Mouse (Mus musculus): ENCODE measurements around the gene Btf3l4. TPM values are rescaled to one million over a fixed set of nuclear protein-coding genes. Genes with fewer than 3 reads are reported as not detected.

Gene Btf3l4
- 100 to 1,000 TPM; 101 to 105 TPM for total RNA-seq (2021)

DNA sequence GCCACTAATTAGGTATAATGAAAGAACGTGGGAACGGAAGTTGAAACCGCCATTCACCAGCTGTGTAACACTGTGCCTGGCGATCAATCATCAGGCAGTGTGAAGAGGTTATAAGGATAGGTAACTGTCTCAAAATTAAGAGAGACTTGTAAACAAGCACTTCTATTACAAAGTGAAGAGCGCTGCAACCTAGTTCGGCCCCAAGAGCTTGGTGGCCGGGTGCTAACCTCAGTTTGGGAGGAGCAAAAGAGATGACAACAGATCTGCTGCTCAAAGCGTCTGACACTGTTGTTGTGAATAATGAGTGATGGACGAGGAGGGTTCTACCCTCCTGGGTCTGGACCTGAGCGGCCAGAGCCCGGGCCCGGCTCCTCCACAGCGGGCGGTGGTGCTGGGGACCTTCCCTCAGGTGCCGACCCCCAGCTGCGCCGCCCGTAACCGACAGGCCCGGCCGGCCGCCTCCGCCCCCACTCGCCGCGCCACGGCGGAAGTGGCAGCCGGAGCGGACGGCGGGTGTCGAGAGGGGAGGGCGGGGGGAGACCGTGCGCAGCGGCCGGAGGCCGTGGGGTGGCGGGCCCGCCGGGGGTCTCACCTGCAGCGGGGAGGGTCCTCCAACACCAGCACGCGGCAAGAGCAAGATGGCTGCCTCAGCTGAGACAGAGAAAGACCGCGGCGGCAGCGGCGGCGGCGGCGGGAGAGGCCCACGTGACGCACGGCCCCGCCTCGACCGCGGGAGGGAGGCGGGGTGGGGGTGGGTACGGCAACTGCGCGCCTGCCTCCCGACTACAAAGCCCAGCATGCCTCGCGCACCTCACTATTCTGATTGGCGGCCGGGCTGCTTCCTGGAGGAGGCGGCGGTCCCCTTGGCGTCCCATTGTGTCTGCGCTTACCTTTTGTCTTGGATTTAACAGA lies at the start of gene Btf3l4:
Gene Btf3l4 (minus strand): TSS at position 699 of the 912 bp plus-strand sequence.
- DNase-seq (ENCODE audit: extremely low spot score in 1 of 2, low spot score in 2 of 2) = peak; percentile 89 to 95
- intact Hi-C loops (cut with DNase I) = no loop called here

DNA sequence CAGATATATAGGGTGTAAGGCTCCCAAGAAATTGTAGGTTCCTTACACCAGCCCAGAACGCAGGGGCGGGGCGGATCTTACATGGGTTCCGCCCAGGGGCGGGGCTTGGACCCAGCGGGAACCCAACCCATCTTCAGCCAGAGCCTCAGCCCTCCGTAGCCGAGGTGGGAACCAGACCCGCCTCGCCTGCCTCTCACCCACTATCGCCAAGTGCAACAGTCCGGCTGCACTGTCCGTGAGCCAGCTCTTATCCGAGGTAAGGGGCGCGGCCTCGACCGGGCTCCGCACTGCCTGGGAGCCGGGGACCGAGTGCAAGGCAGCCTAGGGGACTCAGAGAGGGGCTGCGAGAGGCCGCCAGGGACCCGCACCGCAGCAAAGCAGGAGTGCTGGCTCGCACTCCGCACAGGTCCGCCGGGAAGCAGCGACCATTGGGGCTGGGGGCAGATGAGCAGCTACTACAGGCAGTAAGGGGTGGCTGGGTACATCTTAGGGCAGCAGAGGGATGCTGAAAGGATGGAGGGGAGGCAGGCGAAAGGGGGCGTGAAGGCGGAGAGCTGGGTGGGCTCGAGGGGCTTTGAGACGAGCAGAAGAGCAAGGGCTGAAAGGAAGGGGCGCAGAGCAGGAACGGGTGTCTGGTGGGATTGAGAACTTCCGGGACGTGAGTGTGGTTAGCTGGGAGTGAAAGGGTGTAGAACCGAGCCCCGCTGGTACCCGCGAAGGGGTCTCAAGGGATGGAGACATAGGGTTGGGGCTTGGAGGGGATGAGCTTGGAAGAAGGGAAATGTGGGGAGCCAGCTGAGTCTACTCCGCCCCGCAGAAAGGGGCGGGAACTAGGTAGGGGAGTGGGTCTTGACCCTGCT lies 45.8 kb upstream of the Btf3l4 start, which contains the start of gene Rab3b:
Gene Rab3b (plus strand): TSS at position 101 of the 860 bp plus-strand sequence.
- peak; percentile 29 to 76 for DNase-seq (ENCODE audit: extremely low spot score in 1 of 2, low spot score in 2 of 2)
- intact Hi-C loops (cut with DNase I) = loop anchor here (10.0 kb wide), 1 partner anchor 286 kb away; no protein-coding TSS in a partner anchor

- intact Hi-C loops (cut with DNase I) = loop anchor here (10.0 kb wide), 1 partner anchor 287 kb away; no protein-coding TSS in a partner anchor
- DNase-seq (ENCODE audit: extremely low spot score in 1 of 2, low spot score in 2 of 2) = no peak
Observed at GRCm38 (mm10) chr4:108877901-108878300, 44.5 kb upstream of the Btf3l4 start.

GRCm38 (mm10) chr4:108873746-108874145 lies 40.3 kb upstream of the Btf3l4 start:
- intact Hi-C loops (cut with DNase I) = loop anchor here (10.0 kb wide), 1 partner anchor 291 kb away; no protein-coding TSS in a partner anchor
- DNase-seq (ENCODE audit: extremely low spot score in 1 of 2, low spot score in 2 of 2) = no peak

DNA sequence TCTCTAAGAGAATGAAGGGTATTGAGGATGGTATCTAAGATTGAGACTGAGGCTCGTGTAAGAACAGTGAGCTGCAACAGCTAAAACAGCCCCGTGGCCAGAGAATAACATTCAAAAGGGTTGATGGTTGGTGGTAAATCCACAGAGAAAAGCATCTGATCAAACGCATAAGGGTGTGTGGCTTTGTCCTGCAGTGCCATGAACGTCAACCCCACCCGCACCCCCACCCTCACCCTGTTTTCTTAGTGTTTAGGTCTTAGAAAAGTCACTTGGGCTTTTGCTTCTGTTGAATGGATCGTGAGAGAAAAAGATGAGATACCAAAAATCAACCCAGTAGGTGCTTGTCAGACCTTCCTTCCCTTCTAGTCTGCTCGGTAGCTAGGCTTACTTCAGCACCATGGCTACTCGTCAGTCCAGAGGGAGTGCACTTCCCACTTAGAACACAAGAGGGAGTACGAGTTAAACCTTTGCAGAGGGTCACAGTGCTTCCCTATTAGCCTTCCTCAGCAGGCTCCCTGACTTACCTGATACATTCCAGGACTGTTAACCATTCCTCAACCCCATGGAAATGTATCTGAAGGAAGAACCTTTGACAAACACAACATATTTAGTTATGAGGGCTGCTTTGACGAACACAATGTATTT lies 36.4 kb upstream of the Btf3l4 start:
- peak; percentile 81 to 91 for DNase-seq (ENCODE audit: extremely low spot score in 1 of 2, low spot score in 2 of 2)
- intact Hi-C loops (cut with DNase I) = loop anchor here (1.0 to 10.0 kb wide), 3 partner anchors 106 to 295 kb away; no protein-coding TSS in a partner anchor

DNA sequence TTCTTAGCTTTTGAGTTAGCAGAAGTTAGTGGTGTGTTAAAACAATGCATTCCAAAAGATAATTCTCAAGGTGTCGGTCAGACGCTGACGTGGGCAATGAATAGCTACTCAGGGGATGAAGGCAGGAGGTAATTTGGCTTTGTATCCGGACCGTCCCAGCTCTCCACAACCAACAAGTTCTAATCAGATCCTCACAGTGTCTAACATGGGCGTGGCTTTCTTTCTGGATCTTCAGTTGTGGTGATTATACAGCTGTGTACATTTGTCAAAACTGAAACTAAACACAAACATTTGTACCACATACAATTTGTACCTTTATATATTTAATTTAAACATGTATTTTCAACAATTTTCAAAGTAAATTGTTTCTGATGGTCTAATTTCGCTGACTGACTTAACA lies 33.4 kb upstream of the Btf3l4 start:
- no peak for DNase-seq (ENCODE audit: extremely low spot score in 1 of 2, low spot score in 2 of 2)
- intact Hi-C loops (cut with DNase I) = loop anchor here (5.0 kb wide), 1 partner anchor 180 kb away; no protein-coding TSS in a partner anchor

GRCm38 (mm10) chr4:108848505-108848848 lies 15.1 kb upstream of the Btf3l4 start, which contains the start of gene A730015C16Rik:
Gene A730015C16Rik (minus strand): TSS chr4:108848619.
- no peak for DNase-seq (ENCODE audit: extremely low spot score in 1 of 2, low spot score in 2 of 2)
- intact Hi-C loops (cut with DNase I) = no loop called here

DNA sequence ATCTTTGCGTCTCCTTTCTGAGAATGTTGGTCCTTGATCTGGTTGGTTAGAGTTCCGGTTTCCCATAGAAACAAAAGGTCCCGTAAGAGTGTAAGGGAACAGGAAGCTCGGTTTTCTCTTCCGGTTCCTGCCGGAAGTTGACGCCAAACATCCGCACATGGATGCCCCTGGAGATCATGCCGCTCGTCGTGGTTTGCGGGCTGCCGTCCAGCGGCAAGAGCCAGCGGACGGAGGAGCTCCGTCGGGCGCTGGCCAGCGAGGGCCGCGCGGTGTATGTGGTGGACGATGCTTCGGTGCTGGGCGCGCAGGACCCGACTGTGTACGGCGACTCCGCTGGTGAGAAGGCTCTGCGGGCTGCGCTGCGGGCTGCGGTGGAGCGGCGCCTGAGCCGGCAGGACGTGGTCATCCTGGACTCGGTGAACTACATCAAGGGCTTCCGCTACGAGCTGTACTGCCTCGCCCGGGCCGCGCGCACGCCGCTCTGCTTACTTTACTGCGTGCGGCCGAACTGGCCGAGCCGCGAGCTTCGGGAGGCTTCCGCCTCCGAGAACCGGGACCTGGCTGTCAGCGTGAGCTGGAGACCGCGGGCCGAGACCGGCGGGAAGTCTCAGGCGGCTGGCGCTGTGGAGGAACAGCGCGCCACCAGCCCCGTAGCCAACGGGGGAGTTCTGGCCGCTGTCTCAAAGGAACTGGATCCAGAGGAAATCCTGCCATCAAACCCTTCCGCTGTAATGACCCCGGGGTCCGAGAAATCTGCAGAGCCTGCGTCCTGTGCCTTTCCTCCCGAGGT lies 14.5 kb upstream of the Btf3l4 start, which contains the start of gene Kti12:
Gene Kti12 (plus strand): TSS at position 71 of the 790 bp plus-strand sequence.
- peak; percentile 82 to 86 for DNase-seq (ENCODE audit: extremely low spot score in 1 of 2, low spot score in 2 of 2)
- intact Hi-C loops (cut with DNase I) = no loop called here

DNA sequence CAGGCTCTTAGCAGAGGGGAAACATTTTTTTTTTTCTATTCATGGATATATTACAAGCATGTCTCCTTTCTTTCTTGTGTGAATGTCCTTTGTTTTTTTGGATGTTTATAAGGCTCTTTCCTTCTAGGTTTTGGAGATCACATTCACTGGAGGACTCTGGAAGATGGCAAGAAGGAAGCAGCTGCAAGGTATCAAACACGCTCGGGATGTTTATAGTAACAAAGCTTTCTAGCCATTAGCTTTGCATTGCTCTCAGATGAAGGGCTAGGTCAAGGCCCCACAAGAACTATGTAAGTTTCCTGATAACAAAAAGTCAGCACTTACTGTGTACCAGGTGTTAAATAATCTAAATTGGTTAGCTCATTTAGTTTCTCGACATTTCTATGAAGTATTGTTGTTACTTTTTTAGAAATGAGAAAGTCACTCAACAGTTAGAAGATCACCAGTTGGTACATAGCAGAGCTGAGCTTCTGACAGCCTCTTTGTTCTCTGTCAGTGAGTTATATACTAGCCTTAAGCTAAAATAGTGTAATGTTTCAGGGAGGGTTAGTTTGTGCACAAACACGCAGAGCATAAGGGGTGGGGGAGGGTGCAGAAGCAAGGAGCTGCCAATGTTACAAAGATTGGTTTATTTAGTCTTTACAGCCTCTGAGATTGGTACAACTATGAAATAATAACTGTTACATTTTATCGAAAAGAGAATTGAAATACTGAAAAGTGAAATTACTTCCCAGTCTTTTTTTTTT lies 12.6 kb upstream of the Btf3l4 start:
- intact Hi-C loops (cut with DNase I) = no loop called here
- no peak for DNase-seq (ENCODE audit: extremely low spot score in 1 of 2, low spot score in 2 of 2)

- intact Hi-C loops (cut with DNase I) = no loop called here
- no peak for DNase-seq (ENCODE audit: extremely low spot score in 1 of 2, low spot score in 2 of 2)
Observed at GRCm38 (mm10) chr4:108843336-108843735, 9.9 kb upstream of the Btf3l4 start.

- intact Hi-C loops (cut with DNase I) = no loop called here
- DNase-seq (ENCODE audit: extremely low spot score in 1 of 2, low spot score in 2 of 2) = no peak
Observed at GRCm38 (mm10) chr4:108841920-108842578, 8.6 kb upstream of the Btf3l4 start.

DNA sequence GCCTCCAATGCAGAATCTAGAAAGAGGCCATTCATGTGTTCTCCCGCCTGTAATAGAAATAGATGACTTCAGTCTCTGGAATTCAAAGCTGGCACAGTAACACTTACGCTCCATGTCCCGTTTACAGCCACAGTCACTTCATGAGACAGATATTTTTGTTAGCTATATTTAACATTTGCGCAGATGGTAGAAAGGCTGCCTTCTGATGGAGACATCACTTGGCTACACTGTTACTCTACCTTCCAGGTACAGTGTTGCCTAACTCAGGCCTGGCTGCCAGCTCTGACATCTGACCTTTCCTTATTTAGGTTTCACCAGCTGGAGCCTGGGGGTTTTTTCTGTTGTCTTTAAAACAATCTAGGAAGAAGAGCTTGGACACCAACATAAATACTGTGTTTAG lies 4.6 kb upstream of the Btf3l4 start:
- intact Hi-C loops (cut with DNase I) = no loop called here

GRCm38 (mm10) chr4:108835496-108835895 lies 2.1 kb upstream of the Btf3l4 start:
- intact Hi-C loops (cut with DNase I) = no loop called here
- no peak for DNase-seq (ENCODE audit: extremely low spot score in 1 of 2, low spot score in 2 of 2)

More for the DNA sequence above, 4.6 kb upstream of the Btf3l4 start:
- no peak for DNase-seq (ENCODE audit: extremely low spot score in 1 of 2, low spot score in 2 of 2)

DNA sequence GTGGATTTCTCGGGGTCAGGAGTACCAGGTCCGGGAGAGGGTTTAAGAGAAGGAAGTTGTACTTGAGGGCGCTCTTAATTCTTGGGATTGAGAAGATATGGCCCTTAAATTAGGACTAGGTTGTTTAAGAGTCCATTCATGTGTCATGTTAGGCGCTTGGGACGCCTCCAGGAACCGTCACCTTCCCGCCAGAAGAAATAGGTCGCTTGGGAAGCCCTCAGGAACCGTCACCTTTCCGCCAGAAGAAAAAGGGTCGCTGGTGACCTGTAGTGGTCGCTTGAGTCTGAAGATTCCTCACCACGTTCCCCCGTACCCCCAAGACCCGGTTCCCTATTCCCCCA lies 1.5 kb upstream of the Btf3l4 start:
- DNase-seq (ENCODE audit: extremely low spot score in 1 of 2, low spot score in 2 of 2) = peak in 1 of 2 experiments; percentile 34
- intact Hi-C loops (cut with DNase I) = no loop called here

DNA sequence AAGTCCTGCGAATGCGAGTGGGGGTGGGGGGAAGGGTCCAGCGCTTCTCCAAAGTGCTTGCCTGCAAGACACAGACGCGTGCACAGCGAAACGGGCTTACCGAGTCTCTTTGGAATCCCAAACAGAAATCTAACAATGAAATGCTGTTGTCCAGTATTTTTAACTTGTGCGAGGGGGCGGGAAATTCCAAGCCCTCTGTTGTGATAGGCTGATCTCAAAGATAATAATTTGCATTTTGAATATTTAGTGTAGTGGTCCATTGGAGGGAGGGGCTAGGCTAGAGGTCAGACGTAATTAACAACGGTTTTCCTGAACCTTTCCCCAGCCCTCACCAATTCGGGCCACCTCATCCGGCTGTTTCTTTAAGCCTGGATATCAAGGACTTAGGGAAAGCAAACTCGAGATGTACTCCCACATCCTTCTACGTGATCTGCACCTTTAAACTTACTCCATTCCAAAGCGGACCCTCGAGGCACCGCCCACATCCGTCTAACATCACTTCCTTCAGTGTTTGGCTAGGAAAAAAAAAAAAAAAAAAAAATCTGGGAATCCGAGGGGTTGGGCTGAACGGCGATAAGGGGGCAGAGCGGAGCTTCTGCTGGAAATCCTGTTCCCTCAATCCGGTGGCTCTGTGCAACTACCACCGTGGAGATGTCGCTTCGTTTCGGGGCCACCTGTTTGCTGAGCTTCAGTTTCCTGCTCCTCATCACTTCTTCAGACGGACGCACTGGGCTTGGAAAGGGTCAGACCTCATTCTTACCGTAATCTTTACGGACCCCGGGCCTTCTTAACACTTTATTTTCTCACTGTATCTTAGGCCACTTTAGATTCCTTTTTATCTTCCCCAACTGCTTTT lies 929 bp upstream of the Btf3l4 start, which contains the start of gene Txndc12:
Gene Txndc12 (plus strand): TSS at position 487 of the 856 bp plus-strand sequence.
- peak; percentile 84 to 92 for DNase-seq (ENCODE audit: extremely low spot score in 1 of 2, low spot score in 2 of 2)
- intact Hi-C loops (cut with DNase I) = no loop called here

DNA sequence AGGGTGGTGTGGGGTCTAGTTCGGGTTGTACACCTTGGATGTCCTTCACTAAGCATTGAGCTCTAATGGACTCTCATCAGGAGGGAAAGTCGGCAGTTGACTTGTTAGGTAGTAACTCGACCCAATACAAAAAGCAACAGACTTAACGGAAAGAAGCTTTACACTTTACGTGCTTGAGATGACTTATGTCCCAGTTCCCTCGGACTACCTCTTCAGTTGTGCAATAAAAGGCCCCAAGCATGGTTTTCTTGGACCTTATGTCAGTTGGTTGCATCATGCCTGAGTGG lies 357 bp upstream of the Btf3l4 start:
- DNase-seq (ENCODE audit: extremely low spot score in 1 of 2, low spot score in 2 of 2) = no peak
- intact Hi-C loops (cut with DNase I) = no loop called here
